Mouse (Mus musculus) kidney, postnatal 36 days (tissue): ENCODE data around the gene Urod.

Experiments
- DNase-seq, 2 experiments: peaks; one replicate each; pipeline ENCODE4 v3.0.0; 2021 to 2022; ENCODE audit warnings: mixed read lengths in 2 of 2

The Urod gene

DNA sequence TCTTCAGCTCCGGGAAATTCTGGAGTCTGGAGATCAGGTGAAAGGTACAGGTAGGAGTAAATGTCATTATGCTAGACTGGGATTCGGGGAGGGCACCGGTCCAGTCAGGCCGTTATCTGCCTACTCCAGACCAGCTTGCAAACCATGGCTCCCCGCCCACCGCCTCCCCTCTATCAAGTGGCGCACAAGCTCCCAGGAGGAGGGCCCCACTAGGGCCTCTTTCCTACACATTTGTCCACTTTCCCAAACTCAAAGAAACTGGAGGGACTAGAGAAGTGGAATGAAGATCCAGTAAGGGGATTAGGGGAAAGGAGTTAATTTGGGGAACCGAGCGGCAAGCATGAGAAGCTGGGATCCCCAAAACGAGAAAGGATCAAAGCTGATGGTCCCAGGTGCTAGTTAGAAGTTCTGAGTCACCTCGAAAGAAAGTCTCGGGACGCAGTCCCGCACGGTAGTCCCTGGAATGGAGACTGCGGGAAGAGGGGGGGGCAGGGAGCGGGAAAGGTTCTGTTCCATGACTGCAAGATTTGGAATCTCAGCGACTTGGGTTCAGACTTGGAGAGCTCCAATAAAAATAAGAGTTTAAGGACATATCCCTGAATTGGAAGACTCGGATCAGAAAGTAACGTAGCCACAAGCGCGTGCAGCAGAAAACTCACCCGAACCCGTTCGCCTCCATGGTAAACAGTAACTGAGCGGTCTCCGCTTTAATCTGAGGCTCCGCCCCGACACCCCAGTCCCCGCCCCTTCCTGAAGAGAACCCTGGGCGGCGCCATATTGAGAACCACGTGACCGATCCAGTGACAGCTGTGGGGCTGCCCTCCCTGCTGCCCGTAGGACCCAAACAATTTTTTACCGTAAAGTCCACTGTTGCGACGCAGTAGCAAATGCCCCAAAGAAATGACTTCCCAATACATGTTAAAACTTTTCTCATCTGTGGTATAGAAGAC lies at the start of gene Urod:
Urod (minus strand) TSS at position 742 of the 950 bp plus-strand sequence.
- DNase-seq = peak; percentile 97

DNA sequence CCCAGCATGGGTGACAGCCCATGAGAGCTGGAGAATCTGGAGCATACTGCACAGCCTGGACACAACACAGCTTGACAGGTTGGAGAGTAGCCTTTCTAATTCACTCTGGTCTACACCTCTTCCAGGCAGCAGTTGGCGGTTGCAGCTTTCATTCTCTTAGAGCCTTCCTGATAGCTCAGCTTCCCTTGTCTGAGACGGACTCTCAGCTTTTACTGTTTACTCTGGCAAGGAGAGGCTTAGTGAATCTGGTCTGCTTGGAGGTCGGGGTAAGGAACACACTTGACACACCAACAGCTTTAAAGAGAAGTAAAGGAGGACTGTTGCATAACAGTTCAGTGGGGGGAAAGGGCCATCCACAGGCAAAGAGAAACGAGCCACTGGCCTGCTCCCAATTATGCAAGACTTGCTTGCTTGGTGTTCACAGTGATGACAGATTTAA lies 47.1 kb upstream of the Urod start:
- DNase-seq = peak; percentile 71 to 88

DNA sequence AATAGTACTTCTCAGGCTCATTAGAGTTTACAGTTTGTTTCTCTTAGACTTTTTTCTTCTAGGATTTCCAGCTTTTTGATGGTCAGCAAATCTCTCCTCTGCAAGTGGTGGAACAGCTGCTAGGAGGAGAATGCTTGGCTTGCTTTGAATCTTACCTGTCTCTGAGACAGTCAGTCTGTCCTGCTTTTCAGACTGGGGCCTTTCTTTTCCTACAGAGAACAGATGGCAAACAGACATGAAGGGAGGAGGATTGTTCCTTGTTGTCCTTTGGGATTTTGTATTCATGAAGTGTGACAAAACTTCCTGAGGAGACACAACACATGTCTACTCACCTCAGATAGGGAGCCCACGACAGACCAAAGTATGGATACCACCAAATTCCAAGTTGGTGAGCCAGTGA lies 46.6 kb upstream of the Urod start:
- DNase-seq = no peak

DNA sequence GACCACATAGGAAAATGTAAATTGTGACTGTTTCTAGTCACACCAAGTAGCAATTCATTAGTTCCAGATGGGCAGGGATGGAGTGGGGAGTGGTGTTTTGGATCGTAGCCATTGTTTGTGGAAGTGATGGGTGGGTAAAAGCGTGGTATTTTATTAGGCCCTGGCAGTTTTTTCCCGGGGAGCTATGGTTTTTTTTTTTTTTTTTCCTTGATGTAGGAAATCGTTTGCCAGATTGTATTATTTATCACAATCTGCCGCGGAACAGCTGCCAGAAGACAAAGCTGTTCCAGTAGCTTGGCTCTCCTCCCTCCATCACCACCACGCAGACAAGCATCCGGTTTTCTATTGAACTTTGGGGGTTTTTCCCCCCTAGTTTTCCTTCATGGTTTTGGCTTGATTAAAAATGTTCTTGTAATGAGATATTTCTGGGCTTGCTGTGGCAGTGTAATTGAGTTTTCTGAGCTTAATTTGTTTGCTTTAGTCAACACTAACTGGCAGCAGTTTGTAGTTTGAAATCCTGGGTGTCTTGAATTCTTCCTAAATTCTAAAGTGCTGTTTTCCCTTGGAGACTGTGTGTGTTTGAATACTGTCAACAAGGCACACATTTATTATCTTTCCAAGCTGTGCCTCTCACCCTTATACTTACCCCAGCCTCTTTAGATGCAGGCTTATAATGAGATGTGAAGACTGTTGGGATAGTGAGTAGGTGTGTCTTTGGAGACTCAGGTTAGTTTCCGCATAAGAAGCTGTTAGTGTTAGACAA lies 45.9 kb upstream of the Urod start:
- peak; percentile 55 to 64 for DNase-seq

DNA sequence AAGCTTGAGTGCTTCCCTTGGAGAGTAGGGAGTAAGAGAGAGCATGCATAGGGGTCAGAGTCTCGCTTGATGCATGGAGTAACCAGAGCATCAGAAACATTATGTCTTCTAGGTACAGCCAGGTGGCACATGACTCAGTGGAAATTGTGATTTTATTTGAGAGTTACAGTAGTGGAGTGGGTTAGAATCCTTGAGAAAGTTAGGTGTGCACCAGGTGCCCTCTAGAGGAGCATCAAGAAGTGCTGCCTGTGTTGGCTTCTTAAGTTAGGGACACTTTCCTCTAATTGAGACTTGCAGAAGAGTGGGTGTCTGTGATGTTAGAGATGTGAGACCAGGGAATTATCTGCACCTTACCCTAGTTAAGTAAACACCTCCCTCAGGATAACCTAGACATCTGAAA lies 36.9 kb upstream of the Urod start:
- DNase-seq = peak in 1 of 2 experiments; percentile 13

DNA sequence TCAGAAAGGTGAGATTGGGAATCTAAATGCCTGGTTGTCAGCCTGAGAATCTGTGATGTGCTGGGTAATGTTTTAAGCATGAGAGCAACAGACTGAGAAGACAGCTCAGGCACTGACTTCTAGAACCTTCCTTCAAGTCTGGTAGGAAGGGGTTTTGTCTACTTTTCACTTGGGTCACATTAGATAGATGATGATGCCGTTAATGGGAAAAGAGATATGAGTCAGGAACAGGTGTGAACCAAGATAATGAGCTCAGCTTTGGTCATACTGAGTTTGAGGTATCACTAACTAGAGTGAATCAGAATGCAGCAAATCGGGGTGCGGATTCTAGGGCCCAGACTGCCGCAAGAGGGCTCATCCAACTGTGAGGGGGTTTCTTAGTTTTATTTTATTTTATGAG lies 29.3 kb upstream of the Urod start:
- DNase-seq = no peak

DNA sequence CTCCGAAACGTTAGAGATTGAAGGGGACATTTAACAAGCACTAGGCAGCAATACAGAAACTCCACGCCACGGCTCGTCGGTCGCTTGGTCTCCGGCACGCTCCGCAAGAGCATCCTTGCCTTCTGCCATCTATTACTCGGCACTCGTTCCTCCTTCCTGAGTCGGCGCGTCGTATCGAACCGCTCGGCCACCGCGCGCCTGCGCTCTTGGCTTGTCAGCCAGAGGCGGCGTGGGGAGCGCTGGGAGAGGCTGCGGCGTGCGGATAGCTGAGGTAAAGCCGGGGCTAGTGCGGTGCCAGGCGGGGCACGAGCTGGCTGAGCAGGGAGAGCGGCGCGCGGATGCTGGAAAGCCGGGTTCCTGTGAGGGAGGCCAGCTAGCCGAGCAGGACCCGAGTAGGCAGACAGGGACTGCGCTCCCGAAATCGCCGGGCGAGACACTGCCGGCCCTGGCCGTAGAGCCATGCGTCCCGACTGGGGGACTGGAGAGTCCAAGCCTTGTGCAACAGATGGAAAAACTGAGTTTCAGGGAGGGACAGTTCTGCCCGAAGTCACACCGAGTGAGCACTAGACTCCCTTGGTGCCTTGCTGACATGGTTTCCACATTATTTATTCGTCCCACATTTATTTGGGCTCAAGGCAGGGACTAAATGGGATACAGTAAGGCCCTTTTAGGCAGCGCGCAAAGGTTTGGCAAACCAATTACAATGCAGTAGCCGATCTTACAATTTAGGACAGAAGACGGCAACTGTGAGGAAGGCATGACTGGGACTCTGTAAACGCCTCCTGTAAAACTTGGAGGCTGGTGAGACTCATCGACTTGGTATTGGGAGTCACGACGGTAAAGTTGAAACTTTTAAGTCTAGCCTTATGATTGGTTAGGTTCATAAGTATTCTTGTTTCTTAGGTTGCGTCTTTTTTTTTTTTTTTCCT lies 25.3 kb upstream of the Urod start, which contains the start of gene Eif2b3:
Eif2b3 (plus strand) TSS at position 197 of the 929 bp plus-strand sequence.
- DNase-seq = peak; percentile 90 to 94

DNA sequence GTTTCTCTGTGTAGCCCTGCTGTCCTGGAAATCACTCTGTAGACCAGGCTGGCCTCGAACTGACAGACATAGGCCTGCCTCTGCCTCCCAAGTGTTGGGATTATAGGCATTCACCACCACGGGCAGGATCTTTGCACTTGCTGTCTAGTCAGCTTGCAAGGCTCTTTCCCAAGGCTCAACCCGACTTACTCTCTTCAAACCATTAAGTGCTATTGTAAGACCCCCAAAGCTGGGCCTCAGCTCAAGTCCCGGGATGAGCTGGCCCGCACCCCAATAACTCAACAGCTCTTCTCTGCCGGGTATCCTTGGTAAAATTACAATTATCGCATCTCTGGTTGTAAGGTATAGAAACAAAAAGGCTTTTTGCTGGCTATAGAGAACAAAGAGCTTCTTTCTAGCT lies 24.1 kb upstream of the Urod start:
- DNase-seq = no peak

DNA sequence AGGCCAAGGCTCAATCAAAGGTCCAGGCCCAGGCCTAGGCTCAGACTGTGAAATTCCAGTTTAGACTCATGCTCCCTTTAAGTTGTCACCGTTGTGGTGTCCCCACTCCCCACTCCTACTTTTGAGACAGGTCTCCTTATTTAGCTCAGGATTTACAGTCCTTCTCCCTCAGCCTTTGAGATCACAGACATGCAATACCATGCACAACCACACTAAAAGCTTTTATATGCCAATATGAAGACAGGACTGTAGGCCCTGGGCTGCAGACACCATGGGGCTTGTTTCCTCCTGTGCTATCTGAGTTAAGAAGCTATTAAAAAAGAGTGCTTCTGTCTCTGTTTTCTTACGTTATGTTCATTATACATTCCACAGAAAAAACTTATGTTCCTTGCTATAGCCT lies 23.5 kb upstream of the Urod start:
- no peak for DNase-seq

DNA sequence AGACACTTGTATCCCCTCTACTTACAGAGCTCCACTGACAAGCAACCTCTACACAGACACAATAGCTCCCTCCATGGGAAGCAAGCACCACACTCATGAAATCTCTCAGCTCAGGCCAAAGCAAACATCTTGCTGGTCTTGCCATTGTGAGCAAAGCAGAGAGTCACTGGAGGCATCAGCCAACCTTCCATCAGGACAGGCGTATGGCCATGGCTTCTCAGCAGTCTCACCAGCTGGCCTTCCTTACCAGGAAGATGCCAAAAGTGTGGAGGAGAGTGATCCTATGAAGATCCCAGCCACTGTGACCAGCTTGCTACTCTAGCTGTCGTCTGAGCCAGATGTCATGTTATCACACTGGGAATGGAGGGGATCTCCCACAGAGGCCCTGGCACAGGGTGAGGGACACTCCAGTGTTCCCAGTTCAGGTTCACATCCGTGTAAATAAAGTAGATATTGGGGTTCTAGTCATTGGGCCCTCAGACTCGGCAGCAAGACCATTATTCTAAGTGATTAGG lies 20.7 kb upstream of the Urod start:
- no peak for DNase-seq

DNA sequence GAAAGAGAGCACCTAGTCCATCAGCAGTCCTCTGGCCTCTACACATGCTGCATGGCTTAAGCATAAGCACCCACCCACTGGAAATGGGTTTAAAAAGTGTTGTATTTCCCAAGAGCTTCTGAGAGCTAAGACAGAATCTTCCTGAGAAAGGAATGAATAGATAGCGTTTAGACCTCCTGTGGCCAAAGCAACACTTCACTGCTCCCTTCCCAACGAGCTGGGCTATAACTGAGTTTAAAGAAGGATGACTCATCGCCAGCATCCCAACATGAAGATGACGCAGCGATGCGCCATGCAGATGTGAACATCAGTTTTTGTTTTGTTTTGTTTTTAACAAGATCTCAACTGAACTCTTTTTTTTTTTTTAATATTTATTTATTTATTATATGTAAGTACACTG lies 19.4 kb upstream of the Urod start:
- DNase-seq = no peak

DNA sequence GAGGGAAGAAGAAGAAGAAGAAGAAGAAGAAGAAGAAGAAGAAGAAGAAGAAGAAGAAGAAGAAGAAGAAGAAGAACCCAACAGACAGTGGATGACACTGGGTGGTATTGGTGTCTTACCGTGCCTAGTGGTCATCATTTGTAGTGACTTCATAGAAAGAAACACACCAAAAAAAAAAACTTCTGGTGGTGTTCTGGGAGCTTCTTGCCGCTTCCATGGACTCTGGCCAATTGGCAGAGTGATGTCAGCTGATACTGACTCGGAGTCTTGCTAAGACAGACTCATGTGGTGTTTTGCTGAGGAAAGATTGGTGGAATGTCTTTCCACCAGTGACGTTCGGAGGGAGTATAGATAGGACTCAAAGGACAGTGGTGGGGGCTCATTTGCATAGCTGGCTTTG lies 16.0 kb upstream of the Urod start:
- no peak for DNase-seq

DNA sequence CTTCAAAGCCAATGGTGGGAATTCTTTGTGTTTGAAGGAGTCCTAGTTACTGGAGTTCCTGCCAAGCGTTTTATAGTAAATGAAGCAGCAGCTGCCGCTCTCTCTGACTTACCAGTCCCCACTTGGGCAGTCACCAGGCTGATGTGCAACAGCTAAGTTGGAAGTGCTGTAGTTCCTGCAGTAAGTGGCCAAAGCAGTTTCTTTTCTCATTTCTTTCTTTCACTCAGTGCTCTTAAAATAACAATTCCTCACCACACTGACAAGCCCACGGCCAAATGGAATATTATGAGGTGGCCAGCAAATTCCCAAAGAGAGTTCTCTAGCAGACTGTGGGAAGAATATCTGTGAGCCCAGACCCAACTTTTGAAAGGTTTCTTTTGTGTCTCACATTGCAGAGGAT lies 12.8 kb upstream of the Urod start:
- no peak for DNase-seq

DNA sequence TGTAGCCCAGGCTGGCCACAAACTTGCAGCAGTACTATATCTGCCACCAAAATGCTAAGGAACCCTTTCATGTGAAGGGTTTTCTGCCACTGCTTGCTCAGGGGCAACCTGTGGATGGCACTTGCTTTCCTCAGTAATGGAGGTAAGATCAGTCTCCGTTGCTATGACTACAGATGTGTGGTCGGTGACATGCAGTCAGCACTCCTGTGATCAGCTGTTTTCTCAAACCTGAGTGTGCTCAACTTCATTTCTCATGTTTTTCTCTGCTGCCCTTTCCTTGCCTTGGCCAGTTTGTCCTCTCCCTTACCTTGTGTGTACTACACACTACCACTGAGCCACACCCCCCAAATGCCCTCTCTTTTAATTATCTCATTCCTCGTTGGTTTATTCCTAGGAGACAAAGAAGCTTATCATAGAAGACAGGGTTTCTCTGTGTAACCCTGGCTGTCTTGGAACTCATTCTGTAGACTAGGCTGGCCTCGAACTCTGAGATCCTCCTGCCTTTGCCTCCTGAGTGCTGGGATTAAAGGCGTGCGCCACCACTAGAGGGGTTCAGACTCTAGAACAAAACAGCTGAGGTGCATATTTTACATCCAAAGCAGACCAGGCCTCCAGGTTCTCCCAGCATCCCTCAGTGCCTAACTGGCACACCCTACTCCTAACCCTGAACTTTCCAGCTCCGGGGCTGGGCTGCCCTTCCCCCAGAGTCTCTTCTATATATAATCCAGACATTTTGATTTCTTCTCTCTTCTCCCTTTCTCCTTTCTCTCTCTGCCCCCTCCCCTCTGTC lies 11.6 kb upstream of the Urod start:
- no peak for DNase-seq

DNA sequence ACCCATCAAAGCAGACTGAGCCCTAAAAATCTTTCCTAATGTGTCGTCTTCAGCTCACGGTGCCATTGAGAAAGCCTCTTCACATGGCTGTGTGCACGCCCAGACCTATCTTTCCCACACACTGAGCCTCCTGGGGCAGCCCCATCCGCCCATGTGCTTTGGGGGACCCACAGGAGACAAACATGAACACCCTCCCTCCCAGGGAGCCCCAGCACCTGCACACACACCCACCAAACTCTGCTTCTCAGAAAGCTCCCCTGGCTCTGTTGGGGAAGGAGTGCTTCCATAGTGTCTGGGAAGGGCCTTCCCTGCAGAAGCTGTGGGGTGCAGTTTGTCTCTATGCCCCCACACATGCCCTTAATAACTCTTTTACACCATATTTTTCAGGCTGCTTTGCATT lies 10.4 kb upstream of the Urod start:
- DNase-seq = no peak

DNA sequence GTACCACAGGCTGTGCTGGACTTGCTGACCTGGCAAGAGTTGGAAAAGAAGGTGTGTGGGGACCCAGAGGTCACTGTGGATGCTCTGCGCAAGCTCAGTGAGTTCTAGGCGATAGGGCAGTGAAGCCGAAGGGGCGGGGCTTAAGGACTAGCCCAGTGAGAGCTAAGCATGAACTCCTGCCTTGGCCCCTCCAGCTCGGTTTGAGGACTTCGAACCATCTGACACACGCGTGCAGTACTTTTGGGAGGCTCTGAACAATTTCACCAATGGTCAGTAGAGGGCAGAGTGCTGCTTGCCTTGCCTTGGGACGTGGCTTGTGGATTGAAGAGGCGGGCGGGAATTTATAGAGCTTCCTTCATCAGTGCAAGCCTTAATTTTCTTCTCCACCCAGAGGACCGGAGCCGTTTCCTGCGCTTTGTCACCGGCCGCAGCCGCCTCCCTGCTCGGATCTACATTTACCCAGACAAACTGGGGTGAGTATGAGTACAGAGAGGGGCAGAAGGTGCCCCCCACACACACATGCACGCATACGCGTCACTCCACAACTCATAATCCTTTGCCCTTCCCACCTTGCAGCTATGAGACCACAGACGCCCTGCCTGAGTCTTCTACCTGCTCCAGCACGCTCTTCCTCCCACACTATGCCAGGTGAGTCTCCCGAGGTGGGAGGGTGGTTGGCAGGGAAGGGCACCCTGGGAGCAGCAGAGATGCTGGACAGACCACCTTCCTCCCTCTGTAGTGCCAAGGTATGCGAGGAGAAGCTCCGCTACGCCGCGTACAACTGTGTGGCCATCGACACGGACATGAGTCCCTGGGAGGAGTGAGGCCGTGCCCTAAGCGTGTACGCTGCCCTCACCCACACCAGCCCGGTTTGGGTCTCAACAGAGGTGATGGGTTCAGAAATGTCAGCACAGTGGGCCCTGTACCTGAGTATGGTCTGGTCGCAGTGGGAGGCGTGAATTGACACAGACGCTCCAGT lies 8.6 kb upstream of the Urod start:
- DNase-seq = peak; percentile 85 to 88

DNA sequence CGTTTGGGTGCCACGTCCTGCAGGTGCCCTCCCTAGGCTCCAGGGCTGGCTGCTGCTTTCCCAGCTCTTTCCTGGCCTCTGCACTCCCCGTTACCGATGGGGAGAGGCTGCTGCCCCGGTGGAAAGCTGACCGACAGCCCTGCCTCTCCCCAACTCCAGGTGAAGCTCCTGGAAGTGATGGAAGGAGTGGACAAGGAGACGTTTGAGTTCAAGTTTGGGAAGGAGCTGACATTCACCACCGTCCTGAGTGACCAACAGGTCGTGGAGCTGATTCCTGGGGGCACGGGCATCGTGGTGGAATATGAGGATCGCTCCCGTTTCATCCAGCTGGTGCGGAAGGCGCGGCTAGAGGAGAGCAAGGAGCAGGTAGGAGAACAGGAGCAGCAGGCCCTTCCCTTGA lies 7.7 kb upstream of the Urod start:
- no peak for DNase-seq

DNA sequence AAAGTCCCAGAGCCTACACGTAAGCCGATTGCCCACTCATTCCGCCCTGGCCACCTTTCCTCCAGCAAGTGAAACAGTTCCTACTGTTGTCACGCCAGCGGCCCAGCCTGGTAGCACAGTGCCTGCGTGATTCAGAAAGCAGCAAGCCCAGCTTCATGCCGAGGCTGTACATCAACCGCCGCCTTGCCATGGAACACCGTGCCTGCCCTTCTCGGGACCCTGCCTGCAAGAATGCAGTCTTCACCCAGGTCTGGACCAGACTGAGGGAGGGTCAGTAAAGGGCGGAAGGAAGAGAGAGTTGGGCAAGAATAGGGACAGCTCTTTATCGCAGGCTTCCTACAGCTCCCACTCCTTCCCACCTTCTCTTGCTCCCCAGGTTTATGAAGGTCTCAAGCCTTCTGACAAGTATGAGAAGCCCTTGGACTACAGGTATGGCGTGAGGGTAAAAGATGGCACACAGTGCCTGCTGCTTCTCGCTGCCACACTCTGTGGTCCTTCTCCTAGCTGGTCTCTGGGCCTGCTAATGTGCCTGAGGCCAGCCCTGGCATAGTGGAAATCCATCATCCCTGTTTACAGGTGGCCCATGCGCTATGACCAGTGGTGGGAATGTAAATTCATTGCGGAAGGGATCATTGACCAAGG lies 5.4 kb upstream of the Urod start:
- DNase-seq = no peak

DNA sequence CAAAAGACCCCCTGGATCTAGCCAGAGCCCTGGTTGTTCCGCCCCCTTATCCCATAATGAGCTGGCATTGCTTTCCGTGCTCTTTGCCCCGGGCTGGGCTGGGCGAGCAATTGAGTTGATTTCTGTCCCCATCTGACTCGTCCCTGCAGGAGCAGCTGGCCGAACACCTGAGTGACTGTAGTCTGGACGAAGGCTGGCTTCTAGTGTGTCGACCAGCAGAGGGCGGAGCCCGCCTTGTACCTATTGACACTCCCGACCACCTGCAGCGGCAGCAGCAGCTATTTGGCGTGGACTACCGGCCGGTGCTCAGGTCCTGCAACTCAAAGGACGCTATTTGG lies 1.6 kb upstream of the Urod start:
- DNase-seq = peak; percentile 86 to 88
